Mouse (Mus musculus): ENCODE results near the gene Snf8.

Snf8 gene

DNA sequence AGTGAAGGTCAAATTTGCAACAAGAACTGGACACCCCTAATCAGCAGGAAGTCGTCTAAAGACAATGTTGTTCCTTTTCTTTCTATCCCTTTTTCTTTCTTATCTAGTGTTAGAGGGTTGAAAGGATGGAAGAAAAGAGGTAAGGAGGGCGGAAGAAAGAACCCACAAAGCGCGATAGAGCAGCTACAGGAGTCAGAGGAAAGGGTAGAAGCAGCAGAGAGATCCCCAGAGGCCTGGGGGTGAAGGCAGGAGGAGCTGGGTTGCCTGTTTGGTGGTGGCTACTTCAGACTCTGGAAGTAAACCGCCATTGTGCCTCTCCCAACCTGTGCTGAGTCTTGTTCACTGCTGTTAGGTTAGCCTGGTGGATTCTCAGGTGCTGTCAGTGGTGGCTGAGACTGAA, 6.6 kb upstream of the Snf8 start:
- no peak for DNase-seq

DNA sequence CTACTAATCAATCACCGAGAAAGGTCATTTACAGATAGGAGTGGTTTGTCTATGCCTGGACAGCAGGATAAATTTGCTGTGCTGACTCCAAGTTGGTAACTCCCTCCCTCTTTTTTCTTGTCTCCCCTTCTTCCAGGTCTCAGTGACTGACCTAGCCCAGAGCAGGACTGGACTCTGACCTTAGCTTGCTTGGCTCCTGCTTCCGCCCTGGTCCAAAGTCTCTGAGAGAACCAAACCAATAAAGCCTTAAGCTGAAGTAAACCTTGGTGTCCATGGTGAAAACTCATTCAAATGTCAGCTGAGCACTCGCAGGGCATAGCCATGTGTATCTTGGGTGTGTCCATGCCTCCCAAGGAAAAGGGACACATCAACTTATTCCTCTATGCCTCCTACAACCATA, 4.1 kb upstream of the Snf8 start:
- DNase-seq: no peak

DNA sequence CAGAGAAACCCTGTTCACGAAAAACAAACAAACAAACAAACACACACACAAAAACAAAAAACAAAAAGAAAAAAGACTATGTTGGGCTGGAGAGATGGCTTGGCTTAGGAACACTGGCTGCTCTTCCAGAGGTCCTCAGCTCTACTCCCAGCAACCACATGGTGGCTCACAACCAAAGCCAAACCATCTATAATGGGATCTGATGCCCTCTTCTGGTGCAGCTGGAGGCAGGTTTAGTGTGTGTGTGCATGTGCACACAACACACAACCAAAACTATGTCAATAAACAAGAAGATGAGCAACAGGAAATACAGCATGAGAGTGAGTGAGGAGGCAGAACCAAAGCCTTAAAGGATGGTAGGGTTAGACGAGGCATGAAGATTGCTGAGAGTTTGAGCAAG, 3.0 kb upstream of the Snf8 start:
- no peak for DNase-seq

DNA sequence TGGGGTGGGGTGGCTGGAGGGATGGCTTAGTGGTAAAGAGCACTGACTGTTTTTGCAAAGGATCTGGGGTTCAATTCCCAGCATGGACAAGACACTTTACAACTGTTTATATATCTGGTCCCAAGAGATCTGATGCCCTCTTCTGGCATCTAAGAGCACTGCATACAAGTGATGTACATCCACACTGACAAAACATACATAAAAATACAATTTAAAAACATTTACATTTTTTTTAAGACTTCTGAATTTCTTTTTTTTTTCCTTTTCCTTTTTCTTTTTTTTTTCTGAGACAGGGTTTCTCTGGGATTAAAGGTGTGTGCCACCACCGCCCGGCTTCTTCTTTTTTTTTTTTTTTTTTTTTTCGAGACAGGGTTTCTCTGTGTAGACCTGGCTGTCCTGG, 1.4 kb upstream of the Snf8 start:
- peak; percentile 27 for DNase-seq

DNA sequence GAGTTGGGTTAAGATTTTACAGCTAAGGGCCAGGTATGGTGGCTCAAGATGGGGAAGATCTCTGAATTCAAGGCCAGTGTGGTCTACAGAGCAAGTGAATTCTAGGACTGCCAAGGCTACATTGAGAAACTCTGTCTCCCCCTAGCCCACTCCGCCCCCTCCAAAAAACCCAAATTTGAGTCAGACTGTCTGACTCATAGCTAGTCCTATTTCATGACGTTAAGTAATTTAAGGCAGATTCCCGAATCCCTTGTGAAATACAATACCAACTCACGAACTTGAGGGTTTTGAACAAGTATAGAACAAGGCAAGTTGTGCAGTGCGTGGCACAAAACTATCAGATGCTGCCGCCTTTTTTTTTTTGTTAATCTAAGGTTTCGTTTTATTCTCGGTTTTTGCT, 569 bp upstream of the Snf8 start:
- DNase-seq: no peak

DNA sequence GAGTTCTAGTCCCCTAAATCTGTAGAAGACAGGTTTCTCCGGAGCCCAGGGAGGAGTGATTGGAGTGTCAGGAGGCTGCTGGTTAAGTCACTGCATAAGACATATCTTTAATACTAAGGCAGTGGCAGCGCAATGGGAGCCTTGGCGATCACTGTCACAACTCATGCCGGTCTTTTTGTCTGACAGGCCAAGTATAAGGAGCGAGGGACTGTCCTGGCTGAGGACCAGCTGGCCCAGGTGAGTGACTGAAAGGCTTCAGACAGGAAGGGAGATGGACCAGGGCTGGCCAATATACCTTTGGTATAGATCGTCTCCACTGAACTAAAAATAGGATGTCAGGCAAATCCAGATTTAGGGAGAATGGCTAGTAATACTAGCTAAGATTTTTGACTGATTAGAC, 448 bp downstream of the Snf8 start:
- no peak for DNase-seq

DNA sequence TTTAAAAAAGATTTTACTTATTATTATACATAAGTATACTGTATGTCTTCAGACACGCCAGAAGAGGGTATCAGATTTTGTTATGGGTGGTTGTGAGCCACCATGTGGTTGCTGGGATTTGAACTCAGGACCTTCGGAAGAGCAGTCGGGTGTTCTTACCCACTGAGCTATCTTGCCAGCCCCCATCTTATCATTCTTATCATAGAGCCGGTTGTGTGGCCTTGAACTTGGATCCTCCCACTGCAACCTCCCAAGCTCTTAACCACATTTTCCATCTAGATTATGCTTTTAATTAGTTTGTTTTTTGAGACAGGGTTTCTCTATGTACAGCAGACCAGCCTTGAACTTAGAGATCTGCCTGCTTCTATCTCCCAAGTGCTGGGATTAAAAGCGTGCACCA, 2.8 kb downstream of the Snf8 start:
- no peak for DNase-seq

DNA sequence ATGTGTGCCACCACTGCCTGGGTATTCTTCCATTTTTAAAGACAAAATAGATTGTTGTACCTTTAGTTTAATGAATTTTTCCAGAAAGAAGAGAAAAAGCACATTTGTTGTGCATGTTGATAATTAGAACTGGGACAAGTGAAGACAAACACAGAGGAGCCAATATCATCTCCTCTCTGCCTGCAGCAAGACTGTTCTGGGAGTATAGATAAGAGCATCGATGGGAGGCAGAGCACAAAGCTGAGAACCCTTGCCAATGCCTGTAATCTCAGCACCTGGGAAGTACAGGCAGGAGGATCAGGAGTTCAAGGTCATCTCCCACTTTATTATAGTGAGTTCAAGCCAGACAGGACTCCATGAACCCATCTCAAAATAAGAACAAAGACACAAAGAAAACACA, 3.9 kb downstream of the Snf8 start:
- no peak for DNase-seq

DNA sequence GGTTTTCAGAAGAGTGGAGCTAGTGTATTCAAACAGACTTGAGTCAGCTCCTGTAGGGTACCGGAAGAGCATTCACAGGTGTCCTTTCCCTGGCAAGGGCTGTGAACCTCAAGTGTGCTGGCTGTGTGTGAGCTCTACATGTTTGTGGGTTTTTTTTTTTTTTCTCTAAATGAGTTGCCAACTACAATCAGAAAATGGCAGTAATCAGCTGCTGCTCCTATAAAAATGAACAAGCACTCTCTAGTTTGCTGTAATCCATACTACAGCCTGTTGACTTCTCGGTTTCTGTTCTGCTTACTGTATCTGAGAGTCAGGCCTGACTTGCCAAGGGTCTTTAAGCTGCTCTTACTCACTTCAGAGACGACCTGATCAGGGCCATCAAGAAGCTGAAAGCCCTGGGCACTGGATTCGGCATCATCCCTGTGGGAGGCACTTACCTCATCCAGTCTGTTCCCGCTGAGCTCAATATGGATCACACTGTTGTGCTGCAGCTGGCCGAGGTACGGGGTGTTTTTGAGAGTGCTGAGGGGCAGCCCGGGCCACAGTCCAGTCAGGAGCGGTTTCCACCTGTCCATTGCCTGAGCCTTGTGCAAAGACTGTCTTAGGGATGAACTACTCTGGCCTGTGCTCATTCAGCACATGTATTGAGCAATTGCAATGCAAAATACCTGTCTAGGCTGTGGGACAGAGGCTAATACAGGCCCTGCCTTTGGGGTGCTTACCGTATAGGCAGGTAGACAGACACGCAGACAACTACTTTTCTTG, 10.3 kb downstream of the Snf8 start:
- no peak for DNase-seq

DNA sequence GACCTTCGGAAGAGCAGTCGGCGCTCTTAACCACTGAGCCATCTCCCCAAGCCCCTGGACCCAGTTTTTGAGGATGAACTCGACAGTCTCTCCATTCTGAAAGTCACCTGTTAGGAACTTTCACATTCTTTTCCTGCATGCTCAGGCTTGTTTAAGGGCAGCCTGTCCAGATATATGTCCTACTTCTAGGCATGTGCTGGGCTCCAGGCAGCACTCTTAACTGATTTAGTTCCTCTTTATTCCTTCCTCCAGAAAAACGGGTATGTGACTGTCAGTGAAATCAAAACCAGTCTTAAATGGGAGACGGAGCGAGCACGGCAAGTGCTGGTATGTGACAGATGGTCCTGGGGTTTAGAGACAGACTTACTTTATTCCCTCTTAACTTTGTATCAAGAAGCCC, 11.3 kb downstream of the Snf8 start:
- no peak for DNase-seq

DNA sequence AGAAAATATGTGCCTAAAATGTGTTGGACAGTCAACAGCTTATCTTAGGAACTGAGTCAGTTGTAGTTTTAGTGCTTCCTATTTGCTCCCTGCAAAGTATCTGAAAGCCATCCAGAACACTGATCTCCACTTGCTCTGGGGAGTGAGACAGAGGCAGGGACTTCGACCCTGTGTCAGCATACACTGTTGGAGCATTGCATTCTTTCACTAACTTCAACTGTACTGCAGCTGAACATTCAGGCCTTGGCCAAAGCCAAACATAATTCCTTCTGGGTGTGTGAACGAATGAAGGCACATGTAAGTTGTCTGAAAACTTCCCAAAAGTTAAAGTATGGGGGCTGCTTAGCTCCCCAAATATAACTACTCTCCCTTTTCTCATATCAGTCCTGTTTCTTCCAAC, 12.1 kb downstream of the Snf8 start:
- no peak for DNase-seq

DNA sequence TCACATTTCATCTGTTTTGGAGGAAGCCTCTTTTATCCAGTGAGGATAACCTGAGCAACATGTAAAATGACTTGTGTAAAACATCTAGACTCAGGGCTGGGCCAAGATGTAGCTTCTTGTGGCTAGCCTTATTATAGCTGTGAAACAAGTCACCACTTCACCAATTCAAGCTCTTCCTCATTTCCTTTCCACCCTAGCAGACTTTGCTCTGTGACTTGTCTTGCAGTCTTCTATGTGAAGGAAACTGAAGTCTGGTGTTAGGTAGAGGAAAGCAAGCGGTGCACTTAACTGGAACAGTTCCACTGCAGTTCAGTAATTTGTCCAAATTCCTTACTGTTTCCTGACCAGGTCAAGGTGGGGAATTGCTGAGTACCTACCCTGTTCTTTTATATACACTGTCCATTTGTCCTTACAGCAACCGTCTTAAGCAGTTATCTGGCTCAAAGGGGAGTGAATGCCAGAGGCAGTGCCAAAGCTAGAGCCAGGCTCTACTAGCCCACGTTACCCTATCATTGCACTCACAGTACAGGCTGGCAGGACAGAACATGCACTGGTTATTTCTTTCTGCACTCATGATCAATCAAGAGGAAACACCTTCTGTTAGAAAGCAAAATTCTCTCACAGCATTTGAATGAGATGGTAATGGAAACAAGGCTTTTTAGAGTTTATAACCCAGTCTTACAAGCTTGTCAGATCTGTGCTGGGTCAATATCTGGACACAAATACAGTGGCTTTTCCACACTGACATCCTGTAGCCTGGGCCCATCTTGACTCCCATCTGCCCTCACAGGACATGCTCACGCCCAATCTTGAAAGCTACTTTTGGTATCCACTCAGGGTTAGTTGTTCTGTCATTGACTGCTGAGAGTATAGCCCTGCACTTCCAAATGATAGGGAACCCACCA, 13.0 kb downstream of the Snf8 start:
- no peak for DNase-seq

DNA sequence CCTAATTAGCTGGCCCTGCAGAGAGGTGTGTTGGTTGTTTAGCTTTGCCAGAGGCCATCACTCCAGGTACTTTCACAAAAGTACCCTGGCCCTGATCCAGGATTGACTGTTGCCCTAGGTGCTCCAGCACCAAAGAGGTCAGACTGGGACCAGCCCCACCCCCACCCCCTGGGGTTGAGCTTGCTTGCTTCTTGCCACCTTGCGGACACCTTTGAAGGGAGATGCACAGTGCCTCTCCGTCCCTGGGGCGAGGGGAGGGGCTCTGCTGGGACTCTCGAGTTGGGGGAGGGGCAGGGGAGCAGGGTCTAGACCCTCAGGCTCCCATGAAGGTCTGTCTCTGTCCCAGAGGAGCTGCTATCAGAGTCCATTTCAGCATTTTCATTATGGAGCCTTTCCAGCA, 15.3 kb downstream of the Snf8 start:
- DNase-seq: no peak

DNA sequence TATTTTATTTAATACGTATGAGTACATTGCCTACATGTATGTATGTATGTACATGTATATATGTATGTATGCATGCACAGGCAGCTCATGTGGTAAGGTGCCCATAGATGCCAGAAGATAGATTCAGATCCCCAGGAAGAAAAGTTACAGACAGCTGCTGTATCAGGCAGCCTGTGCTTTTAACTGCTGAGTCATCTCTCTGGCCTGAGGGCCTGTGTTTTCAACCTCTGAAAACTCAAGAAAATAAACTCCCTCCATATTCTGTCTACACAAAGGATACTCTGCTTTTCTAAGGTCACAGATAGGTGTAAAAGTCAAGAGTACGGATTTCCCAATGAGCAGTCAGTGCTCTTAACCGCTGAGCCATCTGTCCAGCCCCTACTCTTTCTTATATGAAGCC, 16.2 kb downstream of the Snf8 start:
- no peak for DNase-seq

DNA sequence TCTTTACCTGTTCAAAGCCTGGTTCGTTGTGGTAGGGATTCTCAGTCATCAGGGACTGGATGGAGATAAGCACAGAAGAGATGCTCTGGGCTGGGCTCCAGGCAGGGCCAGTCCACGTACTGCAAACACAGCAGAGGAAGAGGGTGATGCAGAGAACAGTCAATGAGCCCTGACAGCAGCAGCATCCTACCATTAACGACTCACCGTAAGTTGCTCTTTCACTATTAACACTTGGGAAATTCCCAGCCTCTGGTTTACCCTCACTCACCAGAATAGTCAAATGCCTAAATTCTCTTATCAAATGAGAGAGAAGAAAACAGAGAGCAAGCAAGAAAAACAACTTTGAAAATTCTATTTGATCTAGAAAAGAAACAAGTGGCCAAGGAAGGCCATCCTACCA, 23.6 kb downstream of the Snf8 start:
- DNase-seq: no peak

DNA sequence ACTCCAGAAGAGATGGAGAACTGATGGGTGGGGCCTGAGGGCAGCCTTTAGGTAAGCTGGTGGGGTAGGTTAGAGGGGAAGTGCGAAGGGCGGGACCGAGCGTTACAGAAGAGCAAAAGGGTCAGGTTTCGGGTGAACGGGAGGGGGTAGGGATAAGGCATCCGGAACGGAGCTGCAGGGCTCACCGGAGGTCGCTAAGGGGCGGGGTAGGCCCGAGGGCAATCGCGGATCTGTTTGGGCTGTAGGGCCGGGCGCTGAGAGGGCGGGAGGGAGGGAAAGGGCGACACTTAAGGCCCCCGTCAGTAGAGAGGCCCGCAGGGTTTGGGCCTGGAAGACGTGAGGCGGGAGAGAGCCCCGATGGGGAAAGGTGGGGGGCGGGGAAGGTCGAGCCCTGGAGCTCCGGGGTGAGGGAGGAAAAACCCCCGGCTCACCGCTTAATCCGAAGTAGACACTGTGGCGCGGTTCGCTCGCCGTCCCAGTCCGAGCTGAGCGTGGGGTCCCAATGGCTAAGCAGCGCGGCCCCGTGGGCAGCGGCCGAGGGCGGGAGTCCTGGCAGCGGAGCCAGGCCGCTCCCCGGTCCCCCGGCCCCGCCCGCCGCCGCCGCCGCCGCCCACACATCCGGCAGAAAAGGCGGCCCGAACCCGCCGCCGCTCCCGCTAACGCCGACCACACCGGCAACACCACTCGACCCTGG, 30.0 kb downstream of the Snf8 start:
- DNase-seq: peak; percentile 70

DNA sequence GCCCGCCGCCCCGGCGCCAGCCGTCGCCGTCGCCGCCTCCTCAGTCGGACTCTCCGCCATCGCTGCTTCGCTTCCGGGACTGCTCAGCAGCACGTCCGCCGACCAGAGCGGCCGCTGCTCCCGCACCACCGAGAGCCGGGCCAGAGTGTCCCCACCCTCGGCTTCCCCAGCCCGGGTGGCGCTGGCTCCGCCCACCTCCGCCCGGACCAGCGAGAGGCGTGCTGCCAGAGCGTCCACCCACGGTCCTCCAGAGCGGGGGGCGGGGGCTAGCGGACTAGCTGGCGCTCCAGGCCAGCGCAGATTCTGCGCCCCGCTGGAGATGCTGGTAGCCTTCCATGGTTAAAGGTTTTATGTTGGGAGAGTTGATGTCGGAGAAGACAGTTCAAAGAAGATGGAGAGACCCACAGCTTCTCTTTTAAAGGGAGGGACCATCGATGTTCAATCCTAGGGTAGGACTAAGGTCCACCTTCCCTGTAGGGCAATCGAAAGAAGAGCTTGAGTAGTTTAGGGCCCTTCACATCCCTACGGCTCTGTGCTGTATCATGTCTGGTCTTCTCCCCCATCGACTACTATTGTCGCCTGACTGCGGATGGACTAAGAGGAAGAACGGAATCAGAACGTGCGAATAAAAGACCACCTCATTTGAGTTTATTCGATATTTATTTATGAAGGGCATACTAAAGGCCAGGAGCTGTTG, 30.7 kb downstream of the Snf8 start, which contains the start of gene Ube2z:
Gene Ube2z (minus strand): TSS at position 174 of the 697 bp plus-strand sequence.
- DNase-seq: peak; percentile 98

DNA sequence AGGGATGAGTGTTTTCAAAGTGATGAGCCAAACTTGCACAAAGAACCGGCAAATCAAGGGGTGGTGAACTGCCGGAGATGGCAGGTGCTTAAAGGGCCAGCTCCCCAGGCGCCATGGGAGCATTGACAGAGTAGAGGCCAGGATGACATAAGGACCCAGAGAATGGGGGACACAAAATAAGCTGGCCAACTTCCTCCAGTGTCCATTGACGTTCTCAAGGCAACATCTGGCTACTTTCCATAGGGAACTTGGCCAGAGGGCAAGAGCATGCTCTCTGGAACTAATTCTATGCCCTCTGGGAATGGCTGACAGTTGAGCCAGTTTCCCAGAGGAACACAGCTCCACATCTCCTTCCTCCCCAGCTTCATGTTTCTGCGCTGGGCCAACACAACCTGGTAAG, 33.5 kb downstream of the Snf8 start:
- no peak for DNase-seq

DNA sequence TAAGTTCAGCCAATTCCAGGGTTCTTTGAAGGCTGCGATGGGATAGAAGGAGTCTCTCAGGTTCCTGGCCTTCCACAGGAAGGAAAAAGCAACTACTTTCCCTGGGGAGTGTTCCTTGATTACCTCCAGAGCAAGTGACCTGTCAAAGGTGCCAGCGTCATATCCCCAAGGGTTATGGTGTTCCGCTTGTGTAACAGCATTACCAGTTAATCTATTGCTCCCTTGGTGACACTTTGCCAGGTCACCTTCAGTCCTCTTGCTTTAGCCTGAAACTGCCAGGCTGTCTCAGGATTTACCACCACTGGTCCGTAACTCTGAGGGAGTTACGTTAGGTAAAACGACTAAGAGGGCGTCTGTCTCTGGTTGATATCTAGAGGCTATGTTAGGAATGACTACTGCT, 35.7 kb downstream of the Snf8 start:
- DNase-seq: no peak

DNA sequence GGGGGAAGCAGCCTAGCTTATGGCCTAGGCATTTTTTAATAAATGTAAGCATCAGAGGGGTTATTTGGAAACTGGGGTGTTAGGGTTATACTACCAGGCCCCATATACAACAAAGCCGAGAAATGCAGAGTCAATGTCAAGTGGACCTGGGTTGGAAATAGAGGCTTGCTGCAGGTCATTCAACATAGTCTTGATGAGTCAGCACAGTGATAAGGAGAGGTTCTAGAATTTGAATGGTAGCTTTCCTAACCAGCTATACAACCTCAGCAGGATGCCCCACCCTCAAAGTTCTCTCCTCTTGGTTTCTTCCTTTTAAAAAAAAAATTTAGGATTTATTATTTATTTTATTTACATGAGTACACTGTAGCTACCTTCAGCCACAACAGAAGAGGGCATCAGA, 36.3 kb downstream of the Snf8 start:
- no peak for DNase-seq

DNA sequence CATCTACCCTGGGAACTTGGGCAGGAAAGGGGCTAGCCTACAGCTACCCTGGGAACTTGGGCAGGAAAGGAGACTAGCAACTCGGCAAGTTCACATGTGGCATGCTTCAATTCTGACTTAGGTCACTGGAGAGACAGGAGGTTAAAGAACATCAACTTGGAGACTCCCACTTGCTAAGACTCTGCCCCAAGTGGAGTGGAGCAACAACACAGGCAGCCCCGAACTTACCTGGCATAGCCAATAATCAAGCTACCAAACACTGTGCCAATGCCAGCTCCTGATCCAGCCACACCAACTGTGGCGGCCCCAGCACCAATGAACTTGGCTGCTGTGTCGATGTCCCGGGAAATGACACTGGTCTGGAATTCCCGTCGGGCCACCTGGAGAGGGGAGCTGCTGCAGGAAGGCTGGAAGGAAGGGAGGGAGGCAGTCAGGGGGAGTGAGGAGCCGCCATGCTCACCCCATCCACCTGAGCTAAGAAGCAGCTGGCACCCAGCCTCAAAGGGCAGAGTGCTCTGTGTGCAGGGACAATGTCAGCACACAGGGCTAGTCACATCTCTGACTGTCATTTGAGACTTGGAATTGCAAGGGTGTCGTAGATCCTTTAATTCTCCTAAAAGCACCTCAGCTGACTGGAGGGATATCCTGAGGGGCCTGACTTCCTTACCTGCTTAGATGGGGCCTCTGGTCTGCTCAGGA, 38.8 kb downstream of the Snf8 start:
- no peak for DNase-seq

All from embryo, embryonic 11 days (tissue).